Mouse (Mus musculus): ENCODE measurements around the gene Ldb3. TPM values are rescaled to one million over a fixed set of nuclear protein-coding genes. Genes with fewer than 3 reads are reported as not detected.

Ldb3 gene
- polyA plus RNA-seq, 1 experiment = not detected

DNA sequence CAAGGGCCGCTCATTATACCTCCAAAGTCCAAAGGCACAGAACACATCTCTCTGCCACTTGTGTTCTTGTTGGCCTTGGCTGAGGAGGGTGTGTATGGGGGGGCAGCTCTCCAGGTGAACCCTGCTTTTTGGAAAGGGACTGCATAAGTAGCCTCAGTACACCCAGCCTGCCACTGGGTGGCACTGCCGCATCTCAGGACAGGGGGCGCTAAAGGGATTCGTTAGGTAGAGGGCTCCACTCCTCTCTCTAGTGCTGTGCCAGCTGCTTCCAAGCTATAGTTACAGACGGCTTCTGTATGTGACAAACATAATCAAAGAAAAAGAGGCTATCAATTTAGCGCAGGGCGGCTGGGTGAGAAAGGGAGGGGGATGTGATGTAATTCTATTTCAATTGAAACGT lies 28.3 kb upstream of the Ldb3 start:
- TF ChIP-seq CTCF (IDR thresholded peaks at IDR 0.05; ENCODE audit: low read depth, low read length) (peak; percentile 97), POLR2A (IDR thresholded peaks at IDR 0.05; ENCODE audit: borderline replicate concordance, low read depth, low read length) (no peak)
- H3K4me3 ChIP-seq (ENCODE audit: insufficient read depth, low read length) = no peak overlapping the region

DNA sequence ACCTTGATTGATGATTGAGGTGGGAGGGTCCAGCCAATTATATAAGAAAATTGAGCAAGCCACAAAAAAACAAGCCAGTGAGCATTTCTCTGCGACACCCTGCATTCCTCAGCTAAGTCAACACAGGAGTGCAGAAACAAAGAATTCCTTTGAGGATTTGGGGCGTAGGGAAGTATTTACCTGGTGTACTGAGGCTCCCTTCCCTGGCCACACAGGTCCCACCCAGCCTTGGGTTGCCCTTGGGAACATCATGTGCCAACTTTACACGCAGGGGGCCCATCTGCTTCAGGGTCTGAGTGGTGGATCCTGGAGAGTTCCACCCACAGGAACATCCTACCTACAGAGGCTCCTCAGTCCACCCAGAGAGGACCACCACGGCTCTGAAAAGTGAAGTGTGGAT lies 27.1 kb upstream of the Ldb3 start:
- TF ChIP-seq CTCF (IDR thresholded peaks at IDR 0.05; ENCODE audit: low read depth, low read length) (no peak), POLR2A (IDR thresholded peaks at IDR 0.05; ENCODE audit: borderline replicate concordance, low read depth, low read length) (no peak)
- H3K4me1 ChIP-seq (ENCODE audit: control insufficient read depth, insufficient read depth, low read length) = no peaks in the 10 kb centered on the region
- H3K27ac ChIP-seq (ENCODE audit: insufficient read depth, low read depth, low read length) = no peak overlapping the region
- H3K4me3 ChIP-seq (ENCODE audit: insufficient read depth, low read length) = no peak overlapping the region

More for the DNA sequence above, 28.3 kb upstream of the Ldb3 start:
- Histone ChIP-seq H3K27ac (ENCODE audit: insufficient read depth, low read depth, low read length) (no peak overlapping the region), H3K4me1 (ENCODE audit: control insufficient read depth, insufficient read depth, low read length) (no peaks in the 10 kb centered on the region)

DNA sequence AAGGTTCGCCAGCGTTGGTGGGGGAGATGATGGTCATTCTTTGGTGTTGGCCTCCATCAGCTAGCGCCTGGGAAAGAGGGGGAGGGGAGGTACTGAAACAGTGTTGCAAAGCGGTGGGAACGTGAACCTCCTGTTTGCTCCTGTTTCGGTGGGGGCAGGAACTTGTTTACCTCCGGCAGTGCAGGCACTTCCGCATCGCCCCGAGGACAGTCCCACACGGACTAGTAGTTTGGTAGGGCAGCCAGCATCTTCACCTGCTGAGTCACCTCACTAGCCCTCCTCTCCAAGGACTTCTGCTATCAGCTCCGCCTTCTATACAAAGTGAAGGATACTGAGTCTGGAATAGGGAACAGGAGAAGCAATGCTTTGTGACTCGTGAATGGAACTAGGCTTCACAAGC lies 26.6 kb upstream of the Ldb3 start:
- TF ChIP-seq POLR2A (IDR thresholded peaks at IDR 0.05; ENCODE audit: borderline replicate concordance, low read depth, low read length) = no peak
- TF ChIP-seq CTCF (IDR thresholded peaks at IDR 0.05; ENCODE audit: low read depth, low read length) = no peak

DNA sequence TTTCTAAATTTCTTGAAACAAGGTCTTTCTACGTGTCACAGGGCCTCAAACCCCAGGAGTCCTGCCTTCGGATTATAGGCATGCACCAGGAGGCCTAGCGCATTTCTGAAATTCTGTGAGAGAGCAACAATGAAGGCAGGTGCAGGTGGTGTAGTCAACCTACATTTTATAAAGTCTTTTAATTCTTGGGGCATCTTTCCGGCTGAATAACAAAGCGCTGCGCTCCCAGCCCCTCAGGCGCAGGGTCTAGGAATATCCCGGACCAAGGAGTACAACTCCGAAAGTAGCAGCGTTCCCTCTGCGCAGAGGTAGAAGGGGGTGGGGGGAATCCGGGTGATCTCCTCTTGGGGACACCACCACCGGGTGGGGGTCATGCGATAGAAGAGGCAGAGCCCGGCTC lies 26.1 kb upstream of the Ldb3 start:
- Histone ChIP-seq H3K4me3 (ENCODE audit: insufficient read depth, low read length) (no peak overlapping the region), H3K27ac (ENCODE audit: insufficient read depth, low read depth, low read length) (no peak overlapping the region), H3K4me1 (ENCODE audit: control insufficient read depth, insufficient read depth, low read length) (no peaks in the 10 kb centered on the region)
- TF ChIP-seq POLR2A (IDR thresholded peaks at IDR 0.05; ENCODE audit: borderline replicate concordance, low read depth, low read length) (no peak), CTCF (IDR thresholded peaks at IDR 0.05; ENCODE audit: low read depth, low read length) (no peak)

More for the DNA sequence above, 26.6 kb upstream of the Ldb3 start:
- H3K4me1 ChIP-seq (ENCODE audit: control insufficient read depth, insufficient read depth, low read length) = no peaks in the 10 kb centered on the region
- H3K27ac ChIP-seq (ENCODE audit: insufficient read depth, low read depth, low read length) = no peak overlapping the region
- peak overlapping the region; percentile 29 for H3K4me3 ChIP-seq (ENCODE audit: insufficient read depth, low read length)

GRCm38 (mm10) chr14:34613523-34613922 lies 25.0 kb upstream of the Ldb3 start:
- no peak overlapping the region for H3K4me3 ChIP-seq (ENCODE audit: insufficient read depth, low read length)
- H3K27ac ChIP-seq (ENCODE audit: insufficient read depth, low read depth, low read length) = no peak overlapping the region
- TF ChIP-seq CTCF (IDR thresholded peaks at IDR 0.05; ENCODE audit: low read depth, low read length) = no peak
- TF ChIP-seq POLR2A (IDR thresholded peaks at IDR 0.05; ENCODE audit: borderline replicate concordance, low read depth, low read length) = no peak
- H3K4me1 ChIP-seq (ENCODE audit: control insufficient read depth, insufficient read depth, low read length) = no peaks in the 10 kb centered on the region

GRCm38 (mm10) chr14:34612222-34612621 lies 23.7 kb upstream of the Ldb3 start:
- no peak for TF ChIP-seq POLR2A (IDR thresholded peaks at IDR 0.05; ENCODE audit: borderline replicate concordance, low read depth, low read length)
- peak; percentile 14; the same call in 1 of the 2 replicates for TF ChIP-seq CTCF (IDR thresholded peaks at IDR 0.05; ENCODE audit: low read depth, low read length)
- Histone ChIP-seq H3K4me3 (ENCODE audit: insufficient read depth, low read length) (no peak overlapping the region), H3K4me1 (ENCODE audit: control insufficient read depth, insufficient read depth, low read length) (no peaks in the 10 kb centered on the region), H3K27ac (ENCODE audit: insufficient read depth, low read depth, low read length) (no peak overlapping the region)

DNA sequence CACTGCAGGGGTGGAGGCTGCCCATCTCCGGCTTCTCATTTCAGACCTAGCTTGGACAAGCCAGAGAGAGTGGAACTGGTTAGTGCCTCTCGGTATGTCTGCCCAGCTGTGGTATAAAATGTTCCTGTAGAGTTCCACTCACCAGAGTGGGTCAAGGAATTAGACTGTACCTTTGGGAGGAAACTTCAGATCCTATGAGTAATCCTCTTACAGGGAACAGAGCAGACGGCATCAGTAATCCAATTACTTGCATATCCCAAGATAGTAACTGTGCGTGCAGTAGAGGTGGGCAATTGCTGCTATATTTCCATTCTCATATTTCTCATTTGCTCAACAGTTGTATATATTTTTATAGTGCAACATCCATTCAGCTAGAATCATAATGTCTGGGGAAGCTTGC lies 23.1 kb upstream of the Ldb3 start:
- Histone ChIP-seq H3K27ac (ENCODE audit: insufficient read depth, low read depth, low read length) (no peak overlapping the region), H3K4me1 (ENCODE audit: control insufficient read depth, insufficient read depth, low read length) (no peaks in the 10 kb centered on the region), H3K4me3 (ENCODE audit: insufficient read depth, low read length) (no peak overlapping the region)
- TF ChIP-seq POLR2A (IDR thresholded peaks at IDR 0.05; ENCODE audit: borderline replicate concordance, low read depth, low read length) = no peak
- TF ChIP-seq CTCF (IDR thresholded peaks at IDR 0.05; ENCODE audit: low read depth, low read length) = no peak

DNA sequence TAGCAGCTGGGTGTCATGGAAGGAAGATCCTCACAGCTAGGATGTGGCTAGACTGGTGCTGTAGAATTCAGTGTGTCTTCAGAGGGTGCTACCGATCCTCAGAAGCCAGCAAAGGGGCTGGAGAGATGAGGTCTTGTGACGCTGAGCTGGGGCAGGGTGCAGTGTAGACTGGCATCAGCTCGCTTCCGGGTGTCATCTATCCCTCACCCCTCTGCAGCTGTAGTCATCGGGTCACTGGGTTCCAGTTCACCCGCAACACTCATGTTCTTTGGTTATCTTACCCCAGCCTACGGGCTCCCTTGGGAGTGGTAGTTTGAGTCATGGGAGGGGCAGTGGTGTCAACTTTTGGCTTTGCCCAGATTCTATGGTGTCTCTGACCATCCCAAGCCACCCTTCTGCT lies 13.4 kb upstream of the Ldb3 start:
- Histone ChIP-seq H3K4me3 (ENCODE audit: insufficient read depth, low read length) (no peak overlapping the region), H3K4me1 (ENCODE audit: control insufficient read depth, insufficient read depth, low read length) (no peaks in the 10 kb centered on the region), H3K27ac (ENCODE audit: insufficient read depth, low read depth, low read length) (no peak overlapping the region)
- no peak for TF ChIP-seq CTCF (IDR thresholded peaks at IDR 0.05; ENCODE audit: low read depth, low read length)
- no peak for TF ChIP-seq POLR2A (IDR thresholded peaks at IDR 0.05; ENCODE audit: borderline replicate concordance, low read depth, low read length)

GRCm38 (mm10) chr14:34599941-34600340 lies 11.5 kb upstream of the Ldb3 start, which contains the start of gene Opn4:
Opn4 (minus strand) TSS chr14:34600142.
- TF ChIP-seq CTCF (IDR thresholded peaks at IDR 0.05; ENCODE audit: low read depth, low read length) (no peak), POLR2A (IDR thresholded peaks at IDR 0.05; ENCODE audit: borderline replicate concordance, low read depth, low read length) (no peak)

DNA sequence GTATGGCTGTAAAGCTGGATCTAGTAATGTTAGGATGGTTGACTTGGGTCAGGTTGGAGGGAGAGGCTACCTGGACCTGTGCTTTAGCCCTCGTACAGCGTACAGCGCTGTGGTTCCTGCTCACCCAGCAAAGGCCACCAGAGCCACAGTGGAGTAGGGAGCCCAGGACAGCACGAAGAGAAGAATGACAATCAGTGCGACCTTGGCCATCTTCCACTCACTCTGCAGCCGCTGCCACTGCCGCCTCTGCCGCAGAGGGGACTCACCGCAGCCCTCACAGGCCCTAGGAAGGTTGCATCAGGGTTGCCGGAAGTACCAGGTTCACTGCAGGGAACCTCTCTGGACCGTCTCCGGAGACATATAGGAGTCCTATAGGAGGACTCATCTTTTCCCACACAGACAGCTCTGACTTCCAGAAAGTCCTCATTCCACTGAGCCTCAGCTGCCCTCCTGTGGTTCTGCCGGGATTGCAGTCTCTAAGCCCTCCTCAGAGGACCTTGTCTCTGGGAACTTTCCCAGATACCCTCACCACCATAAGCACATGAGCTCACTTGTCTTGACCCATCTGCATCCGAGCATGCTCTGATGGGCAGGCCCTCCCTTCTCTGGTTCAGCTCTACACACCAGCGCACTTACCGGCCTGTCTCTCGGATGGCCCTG lies 7.2 kb upstream of the Ldb3 start:
- no peak overlapping the region for H3K27ac ChIP-seq (ENCODE audit: insufficient read depth, low read depth, low read length)
- no peak for TF ChIP-seq POLR2A (IDR thresholded peaks at IDR 0.05; ENCODE audit: borderline replicate concordance, low read depth, low read length)
- no peaks in the 10 kb centered on the region for H3K4me1 ChIP-seq (ENCODE audit: control insufficient read depth, insufficient read depth, low read length)
- no peak overlapping the region for H3K4me3 ChIP-seq (ENCODE audit: insufficient read depth, low read length)

More at GRCm38 (mm10) chr14:34599941-34600340, 11.5 kb upstream of the Ldb3 start, which contains the start of gene Opn4:
- Histone ChIP-seq H3K4me1 (ENCODE audit: control insufficient read depth, insufficient read depth, low read length) (no peaks in the 10 kb centered on the region), H3K4me3 (ENCODE audit: insufficient read depth, low read length) (no peak within 1 kb of the TSS), H3K27ac (ENCODE audit: insufficient read depth, low read depth, low read length) (no peak within 1 kb of the TSS)
